Mouse (Mus musculus): ENCODE measurements around the gene Numa1.
"Not testable (repeated sequence)": the region's sequence is repeated elsewhere in the genome, so short reads cannot be mapped to it uniquely, and the experiment has no call there.

Gene Numa1

DNA sequence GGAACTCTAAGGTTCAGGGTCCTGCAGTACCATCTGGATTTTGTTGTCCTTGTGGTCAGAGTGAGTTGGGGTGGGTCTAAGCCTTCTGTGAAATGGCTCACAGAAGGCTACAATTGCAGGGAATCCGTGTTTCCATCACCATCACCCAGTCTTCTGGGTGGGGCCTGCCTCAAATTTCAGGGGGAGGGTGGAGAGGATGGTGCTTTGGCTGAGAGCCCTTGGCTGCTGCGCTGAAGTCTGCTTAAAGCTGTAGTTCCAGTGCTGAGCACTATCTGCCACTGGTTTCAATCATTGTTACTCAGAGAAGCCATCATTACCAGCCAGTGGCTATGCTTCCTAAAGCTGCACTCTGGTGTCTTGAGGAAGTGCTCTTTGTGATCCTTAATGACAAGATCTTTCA is 40.6 kb downstream of the Numa1 start:
- DNase-seq (ENCODE audit: low spot score in 2 of 2), result no peak

- no peak for DNase-seq (ENCODE audit: low spot score in 2 of 2)
Measured at GRCm38 (mm10) chr7:101982735-101983134, 48.8 kb downstream of the Numa1 start.

GRCm38 (mm10) chr7:101985081-101985480 is 51.2 kb downstream of the Numa1 start:
- DNase-seq (ENCODE audit: low spot score in 2 of 2), result no peak

GRCm38 (mm10) chr7:101994241-101994640 is 60.3 kb downstream of the Numa1 start:
- no peak for DNase-seq (ENCODE audit: low spot score in 2 of 2)

GRCm38 (mm10) chr7:101998194-101998927 is 64.5 kb downstream of the Numa1 start:
- DNase-seq (ENCODE audit: low spot score in 2 of 2), result peak; percentile 61 to 74

DNA sequence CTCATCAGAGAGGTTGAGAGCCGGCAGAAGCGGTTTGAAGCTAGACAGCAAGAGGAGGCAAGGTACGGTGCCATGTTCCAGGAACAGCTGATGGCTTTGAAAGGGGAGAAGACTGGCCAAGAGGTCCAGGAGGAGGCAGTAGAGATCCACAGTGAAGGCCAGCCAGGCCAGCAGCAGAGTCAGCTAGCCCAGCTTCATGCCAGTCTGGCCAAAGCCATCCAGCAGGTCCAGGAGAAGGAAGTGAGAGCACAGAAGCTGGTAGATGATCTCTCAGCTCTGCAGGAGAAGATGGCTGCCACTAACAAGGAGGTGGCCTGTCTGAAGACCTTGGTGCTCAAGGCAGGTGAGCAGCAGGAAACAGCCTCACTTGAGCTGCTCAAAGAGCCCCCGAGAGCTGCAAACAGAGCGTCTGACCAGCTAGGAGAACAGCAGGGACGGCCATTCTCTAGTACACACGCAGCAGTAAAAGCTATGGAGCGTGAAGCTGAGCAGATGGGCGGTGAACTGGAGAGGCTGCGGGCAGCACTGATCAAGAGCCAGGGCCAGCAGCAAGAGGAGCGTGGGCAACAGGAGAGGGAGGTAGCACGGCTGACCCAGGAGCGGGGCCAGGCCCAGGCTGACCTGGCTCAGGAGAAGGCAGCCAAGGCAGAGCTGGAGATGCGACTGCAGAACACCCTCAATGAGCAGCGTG is 65.7 kb downstream of the Numa1 start:
- DNase-seq (ENCODE audit: low spot score in 2 of 2), result no peak

DNA sequence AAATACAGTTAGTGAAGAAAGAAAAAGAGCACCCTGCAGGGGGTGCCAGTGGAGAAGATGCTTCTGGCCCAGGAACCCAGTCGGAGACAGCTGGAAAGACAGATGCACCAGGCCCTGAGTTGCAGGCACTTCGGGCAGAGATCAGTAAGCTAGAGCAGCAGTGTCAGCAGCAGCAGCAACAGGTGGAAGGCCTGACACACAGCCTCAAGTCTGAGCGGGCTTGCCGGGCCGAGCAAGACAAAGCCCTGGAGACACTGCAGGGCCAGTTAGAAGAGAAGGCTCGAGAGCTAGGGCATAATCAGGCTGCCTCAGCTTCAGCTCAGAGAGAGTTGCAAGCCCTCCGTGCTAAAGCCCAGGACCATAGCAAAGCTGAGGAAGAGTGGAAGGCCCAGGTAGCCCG is 66.4 kb downstream of the Numa1 start:
- no peak for DNase-seq (ENCODE audit: low spot score in 2 of 2)

GRCm38 (mm10) chr7:102000921-102001630 is 67.2 kb downstream of the Numa1 start:
- no peak for DNase-seq (ENCODE audit: low spot score in 2 of 2)

- DNase-seq (ENCODE audit: low spot score in 2 of 2), result no peak
Measured at GRCm38 (mm10) chr7:102006520-102006919, 72.6 kb downstream of the Numa1 start.

GRCm38 (mm10) chr7:102011855-102012254 is 77.9 kb downstream of the Numa1 start:
- no peak for DNase-seq (ENCODE audit: low spot score in 2 of 2)

- no peak for DNase-seq (ENCODE audit: low spot score in 2 of 2)
Measured at GRCm38 (mm10) chr7:102013416-102013815, 79.5 kb downstream of the Numa1 start.

DNA sequence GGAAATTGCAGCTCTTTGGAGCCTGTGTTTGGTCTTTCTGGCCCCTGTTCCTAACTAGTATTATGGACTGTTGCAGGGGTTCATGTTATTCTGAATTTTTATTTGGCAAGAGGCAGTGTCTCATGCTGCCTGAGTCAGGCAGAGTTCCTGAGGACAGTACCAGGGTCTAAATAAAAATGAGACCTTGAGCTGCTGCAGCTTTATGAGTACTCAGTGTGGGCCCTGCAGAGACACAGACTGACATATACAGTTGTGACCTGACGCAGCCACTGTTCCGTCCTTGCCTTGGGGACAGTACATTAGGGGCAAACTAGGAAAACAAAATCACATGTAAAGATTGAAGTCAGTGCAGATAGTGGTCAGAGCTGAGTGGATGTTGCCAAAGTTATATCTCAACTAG is 81.1 kb downstream of the Numa1 start:
- DNase-seq (ENCODE audit: low spot score in 2 of 2), result no peak

DNA sequence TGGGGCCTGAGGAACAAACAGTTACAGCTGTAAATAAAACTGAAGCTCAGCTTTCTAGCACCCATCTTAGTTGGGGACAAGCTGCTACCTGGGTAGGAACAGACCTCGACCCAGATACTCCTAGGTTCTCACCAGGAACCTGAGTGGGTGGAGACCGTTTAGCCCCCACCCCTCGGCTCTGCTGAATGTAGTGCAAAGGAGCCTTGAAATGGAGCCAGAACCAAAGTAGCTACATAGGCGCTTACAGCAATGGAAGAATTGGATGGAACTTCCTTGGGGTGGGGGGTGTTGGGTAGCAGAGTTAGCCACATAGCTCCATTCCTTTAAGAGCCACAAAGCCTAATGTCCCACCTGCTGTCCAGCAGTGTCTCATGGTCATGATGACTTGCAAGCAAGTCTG is 83.0 kb downstream of the Numa1 start:
- no peak for DNase-seq (ENCODE audit: low spot score in 2 of 2)

- DNase-seq (ENCODE audit: low spot score in 2 of 2), result no peak
Measured at GRCm38 (mm10) chr7:102017452-102017851, 83.5 kb downstream of the Numa1 start.

DNA sequence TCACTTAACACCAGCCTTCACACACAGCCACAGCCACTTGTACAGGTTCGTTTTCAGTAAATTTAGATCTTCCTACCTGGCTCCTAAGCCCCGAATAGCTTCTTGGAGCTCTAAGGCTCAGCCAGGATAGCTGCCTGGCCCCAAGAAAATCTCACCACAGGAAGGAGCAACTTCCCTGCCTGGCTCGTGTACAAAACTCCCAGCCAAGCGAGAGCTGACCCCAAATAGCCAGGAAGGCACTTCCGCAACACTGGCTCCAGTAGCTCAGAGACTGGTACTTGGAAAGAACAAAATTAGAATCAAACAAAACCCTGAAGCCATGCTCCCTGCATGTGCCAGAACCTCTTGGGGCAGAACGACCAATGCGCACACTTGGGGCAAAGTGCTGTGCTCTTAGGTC is 84.1 kb downstream of the Numa1 start:
- DNase-seq (ENCODE audit: low spot score in 2 of 2), result no peak

GRCm38 (mm10) chr7:102018590-102018989 is 84.7 kb downstream of the Numa1 start, which contains the start of gene Il18bp:
Gene Il18bp, minus strand, starts transcription at chr7:102018690.
- no peak for DNase-seq (ENCODE audit: low spot score in 2 of 2)

- no peak for DNase-seq (ENCODE audit: low spot score in 2 of 2)
Measured at GRCm38 (mm10) chr7:102019362-102019761, 85.5 kb downstream of the Numa1 start.

- not testable (repeated sequence) for DNase-seq (ENCODE audit: low spot score in 2 of 2)
Measured at GRCm38 (mm10) chr7:102020934-102021333, 87.0 kb downstream of the Numa1 start.

DNA sequence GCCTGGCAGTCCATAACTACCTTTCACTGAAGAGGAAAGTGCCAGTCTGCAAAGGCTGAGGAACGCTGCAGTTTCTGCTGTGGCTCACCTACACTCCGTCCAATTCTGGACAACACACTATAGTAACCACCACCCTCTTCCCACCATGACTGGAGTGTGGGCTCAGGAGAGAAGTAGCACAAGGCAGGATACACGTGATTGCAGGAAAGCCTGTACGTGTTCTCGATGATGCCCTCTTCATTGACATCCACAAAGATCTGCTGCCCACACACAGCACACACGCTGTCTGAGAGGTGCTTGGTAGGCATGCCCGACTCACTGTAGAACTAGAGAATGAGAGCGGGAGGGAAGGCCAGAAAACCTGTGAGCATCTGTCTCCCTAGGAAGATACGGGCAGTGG is 89.9 kb downstream of the Numa1 start:
- DNase-seq (ENCODE audit: low spot score in 2 of 2), result no peak

DNA sequence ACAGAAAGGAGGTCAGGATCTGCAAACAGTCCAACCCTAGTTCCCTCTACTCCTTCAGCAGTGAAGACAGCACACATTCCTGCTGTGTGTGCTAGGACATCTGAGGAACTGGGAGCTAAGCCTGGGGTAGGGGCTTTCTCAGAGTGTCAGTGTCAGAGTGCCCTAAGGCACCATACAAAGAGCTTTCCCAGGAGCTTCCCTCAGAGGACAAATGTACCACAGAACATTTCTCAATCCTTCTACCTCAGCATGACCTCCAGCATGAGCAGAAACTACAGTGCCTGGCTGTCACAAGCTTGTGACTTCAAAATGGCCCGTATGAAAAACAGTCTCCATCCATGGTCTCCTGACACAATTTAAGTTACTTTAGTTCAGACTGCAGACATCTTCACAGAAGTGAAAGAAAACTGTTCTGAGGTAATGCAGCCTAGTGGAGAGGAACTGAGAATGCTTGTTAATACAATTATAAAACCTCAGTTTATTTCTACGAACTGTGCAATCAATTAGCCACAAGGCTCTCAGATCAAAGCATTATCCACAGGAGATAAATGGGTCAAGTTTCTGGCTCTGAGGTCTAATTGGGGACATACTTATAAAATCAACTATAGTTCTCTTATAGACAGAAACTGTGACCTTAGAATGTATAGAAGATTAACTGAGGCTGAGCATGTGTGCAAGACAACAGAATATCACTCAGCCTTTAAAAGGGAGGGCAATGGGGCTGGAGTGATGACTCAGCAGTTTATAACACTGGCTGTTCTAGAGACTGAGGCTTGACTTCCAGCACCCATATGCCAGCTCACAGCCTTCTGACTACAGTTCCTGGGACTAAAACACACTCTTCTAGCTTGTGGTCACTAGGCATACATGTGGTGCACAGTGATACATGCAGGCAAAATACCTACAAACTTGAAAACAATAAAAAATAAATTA is 91.5 kb downstream of the Numa1 start:
- no peak for DNase-seq (ENCODE audit: low spot score in 2 of 2)

DNA sequence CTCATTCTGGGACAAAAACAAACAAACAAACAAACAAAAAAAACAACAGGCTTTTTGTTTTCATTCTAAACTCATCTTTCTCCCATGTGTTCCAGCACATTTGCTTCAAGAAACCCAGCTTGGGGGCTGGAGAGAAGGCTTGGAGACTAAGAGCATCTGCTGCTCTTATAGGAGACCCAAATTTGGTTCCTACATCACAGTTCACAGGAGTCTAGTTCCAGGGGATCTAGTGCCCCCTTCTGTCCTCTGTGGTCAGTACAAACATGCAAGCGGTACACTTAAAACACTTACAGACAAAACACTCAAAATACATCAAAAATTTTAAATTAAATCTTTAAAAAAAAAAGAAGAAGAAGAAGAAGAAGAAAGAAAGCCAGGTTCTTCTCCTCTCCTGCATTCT is 101.0 kb downstream of the Numa1 start:
- DNase-seq (ENCODE audit: low spot score in 2 of 2), result no peak

DNA sequence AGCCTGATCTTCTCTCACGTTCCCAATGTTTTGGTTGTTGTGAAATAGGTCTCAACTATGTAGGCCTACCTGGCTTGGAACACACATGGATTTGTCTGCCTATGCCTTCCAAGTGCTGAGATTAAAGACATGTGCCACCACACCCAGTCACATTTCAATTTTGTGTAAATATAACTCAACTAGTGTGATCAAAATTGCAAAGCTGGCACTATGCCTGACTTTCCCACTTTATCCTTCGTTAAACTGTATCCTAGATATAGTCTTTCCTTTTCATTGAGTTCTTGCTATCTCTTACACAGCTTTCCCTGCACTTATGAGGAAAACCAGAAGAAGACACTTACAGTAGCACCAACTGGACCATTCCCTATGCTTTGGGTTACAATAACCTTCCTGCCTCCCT is 101.6 kb downstream of the Numa1 start:
- DNase-seq (ENCODE audit: low spot score in 2 of 2), result no peak
